Mouse (Mus musculus) brown adipose tissue, adult 24 weeks (tissue): Measurements from ENCODE around the gene Sparcl1. TPM values are rescaled to one million over a fixed set of nuclear protein-coding genes. Genes with fewer than 3 reads are reported as not detected.

ENCODE experiments used
- H3K27ac ChIP-seq: fragments of 200-500 bp; replicated peaks from 2 replicates; pipeline ENCODE4 v1.5.1; 2012; ENCODE audit warnings: low read depth, mild to moderate bottlenecking, low read length
- H3K4me1 ChIP-seq: fragments of 200-500 bp; 2 replicates; pipeline ENCODE4 v1.6.1; 2012; ENCODE audit warnings: low read length, mixed read lengths; ENCODE audit not compliant: control insufficient read depth, insufficient read depth, insufficient read length
- H3K4me3 ChIP-seq: fragments of 200-500 bp; 2 replicates; pipeline ENCODE4 v1.5.1; 2012; ENCODE audit warnings: low read depth, mild to moderate bottlenecking, low read length, moderate library complexity; ENCODE audit not compliant: insufficient read depth
- polyA plus RNA-seq: library from polyadenylated mRNA; stranded (reverse); fragments of >200 nt; gene quantifications from 2 replicates; pipeline ENCODE4 v1.2.4, GENCODE M21; 2012; ENCODE audit not compliant: missing spikeins, insufficient read depth, insufficient read length

Gene Sparcl1
- 101 and 132 TPM in 2 replicates for polyA plus RNA-seq

GRCm38 (mm10) chr5:104113491-104114172 is at the start of gene Sparcl1:
Sparcl1 (minus strand) TSS chr5:104113733.
- peak within 1 kb of the TSS; percentile 73 for H3K4me3 ChIP-seq
- peak within 1 kb of the TSS; percentile 99 for H3K27ac ChIP-seq
- peaks cover 2% of the 10 kb centered on the region; the same call in 1 of the 2 replicates for H3K4me1 ChIP-seq

GRCm38 (mm10) chr5:104161390-104161789 is 47.9 kb upstream of the Sparcl1 start:
- Histone ChIP-seq H3K27ac (no peak overlapping the region), H3K4me3 (no peak overlapping the region), H3K4me1 (no peaks in the 10 kb centered on the region)

- H3K4me3 ChIP-seq = no peak overlapping the region
- no peaks in the 10 kb centered on the region for H3K4me1 ChIP-seq
- no peak overlapping the region for H3K27ac ChIP-seq
Measured at GRCm38 (mm10) chr5:104160581-104160980, 47.0 kb upstream of the Sparcl1 start.

GRCm38 (mm10) chr5:104158332-104159052 is 45.0 kb upstream of the Sparcl1 start:
- H3K27ac ChIP-seq = 0 out of 2 replicates have a peak overlapping the region, but pooled peaks have one; percentile 16
- H3K4me3 ChIP-seq = no peak overlapping the region
- H3K4me1 ChIP-seq = no peaks in the 10 kb centered on the region

- no peak overlapping the region for H3K4me3 ChIP-seq
- no peak overlapping the region for H3K27ac ChIP-seq
- H3K4me1 ChIP-seq = no peaks in the 10 kb centered on the region
Measured at GRCm38 (mm10) chr5:104157701-104158100, 44.2 kb upstream of the Sparcl1 start.

GRCm38 (mm10) chr5:104150196-104150595 is 36.7 kb upstream of the Sparcl1 start:
- H3K27ac ChIP-seq = no peak overlapping the region
- no peak overlapping the region for H3K4me3 ChIP-seq
- H3K4me1 ChIP-seq = no peaks in the 10 kb centered on the region

- no peaks in the 10 kb centered on the region for H3K4me1 ChIP-seq
- H3K4me3 ChIP-seq = no peak overlapping the region
- peak overlapping the region; percentile 45; the same call in 1 of the 2 replicates for H3K27ac ChIP-seq
Measured at GRCm38 (mm10) chr5:104149349-104149748, 35.8 kb upstream of the Sparcl1 start.

- Histone ChIP-seq H3K4me1 (no peaks in the 10 kb centered on the region), H3K4me3 (no peak overlapping the region), H3K27ac (no peak overlapping the region)
Measured at GRCm38 (mm10) chr5:104144057-104144456, 30.5 kb upstream of the Sparcl1 start.

- no peaks in the 10 kb centered on the region for H3K4me1 ChIP-seq
- H3K4me3 ChIP-seq = no peak overlapping the region
- H3K27ac ChIP-seq = no peak overlapping the region
Measured at GRCm38 (mm10) chr5:104141067-104141466, 27.5 kb upstream of the Sparcl1 start.

- Histone ChIP-seq H3K27ac (no peak overlapping the region), H3K4me1 (no peaks in the 10 kb centered on the region), H3K4me3 (no peak overlapping the region)
Measured at GRCm38 (mm10) chr5:104137920-104138541, 24.5 kb upstream of the Sparcl1 start.

GRCm38 (mm10) chr5:104133752-104134151 is 20.2 kb upstream of the Sparcl1 start:
- H3K4me1 ChIP-seq = peaks cover 10% of the 10 kb centered on the region
- H3K4me3 ChIP-seq = no peak overlapping the region
- no peak overlapping the region for H3K27ac ChIP-seq

GRCm38 (mm10) chr5:104131544-104131943 is 18.0 kb upstream of the Sparcl1 start:
- Histone ChIP-seq H3K27ac (no peak overlapping the region), H3K4me3 (no peak overlapping the region)

GRCm38 (mm10) chr5:104130891-104131290 is 17.4 kb upstream of the Sparcl1 start:
- peaks cover 26% of the 10 kb centered on the region for H3K4me1 ChIP-seq
- no peak overlapping the region for H3K4me3 ChIP-seq
- peak overlapping the region; percentile 53; the same call in 1 of the 2 replicates for H3K27ac ChIP-seq

More at GRCm38 (mm10) chr5:104131544-104131943, 18.0 kb upstream of the Sparcl1 start:
- H3K4me1 ChIP-seq = peaks cover 23% of the 10 kb centered on the region

GRCm38 (mm10) chr5:104128281-104129031 is 14.9 kb upstream of the Sparcl1 start:
- Histone ChIP-seq H3K4me3 (no peak overlapping the region), H3K4me1 (peaks cover 26% of the 10 kb centered on the region), H3K27ac (peak overlapping the region; percentile 82)

- Histone ChIP-seq H3K27ac (peak overlapping the region; percentile 64), H3K4me1 (peaks cover 26% of the 10 kb centered on the region), H3K4me3 (no peak overlapping the region)
Measured at GRCm38 (mm10) chr5:104127351-104127750, 13.8 kb upstream of the Sparcl1 start.
